Mouse (Mus musculus) effector memory CD4-positive, alpha-beta T cell, adult 5 months (primary cell): ENCODE measurements around the gene Olfr558. TPM values are rescaled to one million over a fixed set of nuclear protein-coding genes. Genes with fewer than 3 reads are reported as not detected.

Experiments
- polyA plus RNA-seq: library from polyadenylated mRNA; unstranded; fragments of 100-300 nt; shearing (Covaris generic); gene quantifications from one replicate; pipeline ENCODE4 v1.2.1, GENCODE M21; 2017

The Olfr558 gene
- polyA plus RNA-seq: not detected

DNA sequence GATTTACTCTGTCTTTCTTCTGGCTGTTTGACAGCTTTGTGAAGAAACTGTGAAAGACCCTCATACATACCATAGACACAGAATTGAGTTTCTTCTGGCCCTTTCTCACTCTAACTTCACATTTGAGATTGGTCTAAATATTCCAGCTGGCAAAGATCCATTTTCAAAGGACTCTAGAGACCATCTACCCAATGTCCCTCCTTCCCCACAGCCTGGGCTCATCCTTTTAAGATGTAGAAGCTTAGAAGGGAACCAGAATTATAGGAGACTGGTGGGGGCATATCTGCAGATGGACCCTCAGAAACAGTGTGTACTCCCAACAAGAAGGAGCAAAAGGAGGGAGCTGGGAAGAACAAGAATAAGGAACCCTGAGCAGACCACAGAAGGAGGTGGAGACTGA is at the start of gene Olfr558:
TSS of gene Olfr558 (plus strand) at position 301 of the 400 bp plus-strand sequence.

DNA sequence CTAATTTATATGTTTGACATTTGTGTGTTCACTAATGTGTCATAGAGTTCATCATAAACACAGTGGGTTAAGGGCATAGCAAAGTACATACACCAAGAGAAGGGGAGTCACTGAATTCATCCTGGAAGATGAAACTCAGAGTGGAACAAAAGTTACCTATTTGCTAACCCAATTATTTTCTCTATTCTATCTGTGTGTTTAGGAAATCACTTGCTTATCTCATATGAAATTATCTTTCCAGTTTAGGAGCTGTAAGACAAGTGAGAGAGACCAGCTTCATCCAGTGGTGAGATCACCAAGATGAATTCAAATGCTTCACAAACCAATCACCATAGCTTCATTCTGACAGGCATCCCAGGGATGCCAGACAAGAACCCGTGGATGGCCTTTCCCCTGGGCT is 43.5 kb upstream of the Olfr558 start, which contains the start of gene Olfr555:
TSS of gene Olfr555 (plus strand) at position 301 of the 400 bp plus-strand sequence.

GRCm38 (mm10) chr7:102664599-102664998 is 37.4 kb upstream of the Olfr558 start, which contains the start of gene Olfr556:
Gene Olfr556 (plus strand): TSS chr7:102664899.

DNA sequence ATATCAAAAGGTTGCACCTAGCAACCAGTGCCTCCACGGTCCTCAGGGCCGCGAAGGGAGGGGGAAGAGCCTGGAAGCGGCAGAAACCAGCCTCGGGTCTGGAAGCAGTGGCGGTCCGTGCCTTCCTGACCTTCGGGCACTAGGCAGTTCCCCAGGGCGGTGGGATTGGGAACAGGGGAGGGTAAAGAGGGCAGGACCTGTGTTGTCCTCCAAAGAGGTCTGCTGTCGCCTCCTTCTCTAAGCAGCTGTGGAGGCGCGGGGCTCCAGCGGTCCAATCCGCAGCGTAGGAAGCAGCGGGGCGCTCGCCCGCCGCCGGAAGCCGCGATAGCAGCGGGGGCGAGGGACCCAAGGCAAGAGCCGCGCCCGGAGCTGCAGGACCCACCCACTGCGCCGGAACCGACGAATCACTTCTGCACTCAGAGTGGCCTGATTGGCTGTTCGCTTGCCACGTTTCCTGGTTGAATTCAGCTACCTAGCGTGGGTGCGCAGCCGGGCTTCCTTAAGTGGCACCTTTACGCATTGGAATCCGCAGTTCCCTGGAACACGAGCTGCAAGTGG is 15.0 kb upstream of the Olfr558 start, which contains the start of gene Trim68:
TSS of gene Trim68 (minus strand) at position 384 of the 558 bp plus-strand sequence.

GRCm38 (mm10) chr7:102695358-102696125 is 6.5 kb upstream of the Olfr558 start, which contains the start of gene Olfr557:
Gene Olfr557 (plus strand): TSS chr7:102695910.

DNA sequence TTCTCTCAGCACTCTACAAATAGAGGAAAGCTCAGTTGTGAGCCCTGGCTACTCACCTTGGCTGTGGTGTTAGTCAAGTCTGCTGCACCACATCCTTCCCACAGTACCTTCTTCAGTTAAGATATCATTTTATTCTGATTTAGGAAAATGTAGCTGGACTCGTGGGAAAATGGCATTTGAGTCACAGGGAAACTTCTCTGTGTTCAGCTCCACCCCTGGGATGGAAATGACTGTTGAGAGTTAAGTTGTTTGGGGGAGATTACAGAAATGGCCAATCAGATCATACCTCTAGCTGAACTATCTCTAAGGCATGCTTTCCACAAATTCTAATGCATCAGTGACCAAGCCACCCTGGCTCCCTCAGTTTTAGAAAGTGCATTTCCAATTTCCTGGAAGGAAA is 17.0 kb downstream of the Olfr558 start, which contains the start of gene Olfr33:
TSS of gene Olfr33 (minus strand) at position 101 of the 400 bp plus-strand sequence.

DNA sequence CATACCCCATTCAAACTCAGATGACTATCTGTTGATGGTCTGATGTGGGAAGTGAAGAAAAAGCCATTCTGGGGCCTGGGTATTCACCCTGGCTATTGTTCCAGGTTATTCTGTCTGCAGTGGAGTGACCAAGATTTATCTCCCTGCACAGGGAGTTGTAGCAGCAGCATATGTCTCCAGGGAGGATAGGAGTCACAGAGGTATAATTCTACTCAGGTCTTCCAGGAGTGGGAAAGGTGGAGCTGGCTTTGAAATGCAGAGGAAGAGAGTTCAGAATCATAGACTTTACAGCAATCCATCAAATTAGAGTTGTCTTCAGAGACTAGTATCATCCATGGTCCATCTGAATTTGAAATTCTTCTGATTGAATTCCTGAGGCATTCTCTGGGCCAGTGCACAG is 25.4 kb downstream of the Olfr558 start, which contains the start of gene Olfr559:
TSS of gene Olfr559 (minus strand) at position 101 of the 400 bp plus-strand sequence.

DNA sequence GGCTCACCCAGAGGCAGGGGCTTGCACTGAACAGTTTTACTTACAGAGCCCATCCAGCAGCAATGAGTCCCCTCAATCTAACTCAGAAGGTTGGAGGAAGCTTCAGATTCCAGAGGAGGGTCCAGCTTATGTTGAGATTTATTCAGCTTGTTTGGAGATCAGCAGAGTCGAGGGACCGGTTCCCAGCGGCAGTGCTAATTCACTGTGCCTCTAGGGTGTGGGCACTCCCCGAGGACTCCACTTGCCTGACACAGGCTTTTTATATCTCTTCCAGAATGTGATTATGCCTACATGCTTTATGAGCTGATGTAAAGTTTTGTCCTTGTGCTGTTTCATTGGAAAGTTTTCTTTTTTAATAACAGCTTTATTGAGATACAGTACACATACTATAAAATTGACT is 57.3 kb downstream of the Olfr558 start, which contains the start of the genes Olfr560 and Olfr78:
TSS of gene Olfr560 (minus strand) at position 101 of the 400 bp plus-strand sequence.
TSS of gene Olfr78 (minus strand) at position 206 of the 400 bp plus-strand sequence.

Other genes starting within 250 kb of the Olfr558 start
- gene Olfr543, start 220.5 kb upstream of the Olfr558 start, polyA plus RNA-seq: not detected
- 0.15 TPM for gene Olfr544, start 213.9 kb upstream of the Olfr558 start, polyA plus RNA-seq
- not detected for gene Olfr545, start 202.6 kb upstream of the Olfr558 start, polyA plus RNA-seq
- not detected for gene Olfr547, start 167.5 kb upstream of the Olfr558 start, polyA plus RNA-seq
- gene Olfr548-ps1, start 161.3 kb upstream of the Olfr558 start, polyA plus RNA-seq: not detected
- not detected for gene Olfr549, start 152.3 kb upstream of the Olfr558 start, polyA plus RNA-seq
- 20.7 TPM for gene Trim21, start 136.7 kb upstream of the Olfr558 start, polyA plus RNA-seq
- not detected for gene Olfr550, start 130.8 kb upstream of the Olfr558 start, polyA plus RNA-seq
- 0.06 TPM for gene Olfr551, start 110.3 kb upstream of the Olfr558 start, polyA plus RNA-seq
- gene Olfr552, start 104.4 kb upstream of the Olfr558 start, polyA plus RNA-seq: not detected
- gene Olfr553, start 84.0 kb upstream of the Olfr558 start, polyA plus RNA-seq: not detected
- gene Olfr554, start 63.8 kb upstream of the Olfr558 start, polyA plus RNA-seq: 0.52 TPM
- gene Olfr555, start 43.4 kb upstream of the Olfr558 start, polyA plus RNA-seq: not detected
- not detected for gene Olfr556, start 37.3 kb upstream of the Olfr558 start, polyA plus RNA-seq
- 7.1 TPM for gene Trim68, start 14.9 kb upstream of the Olfr558 start, polyA plus RNA-seq
- not detected for gene Olfr557, start 6.3 kb upstream of the Olfr558 start, polyA plus RNA-seq
- not detected for gene Olfr33, start 16.9 kb downstream of the Olfr558 start, polyA plus RNA-seq
- not detected for gene Olfr559, start 25.3 kb downstream of the Olfr558 start, polyA plus RNA-seq
- gene Olfr560, start 57.2 kb downstream of the Olfr558 start, polyA plus RNA-seq: not detected
- not detected for gene Olfr78, start 57.3 kb downstream of the Olfr558 start, polyA plus RNA-seq
- not detected for gene Olfr561, start 69.0 kb downstream of the Olfr558 start, polyA plus RNA-seq
- not detected for gene Olfr564, start 101.3 kb downstream of the Olfr558 start, polyA plus RNA-seq
- not detected for gene Olfr566, start 156.6 kb downstream of the Olfr558 start, polyA plus RNA-seq
- gene Olfr568, start 174.9 kb downstream of the Olfr558 start, polyA plus RNA-seq: not detected
- not detected for gene Olfr569, start 188.7 kb downstream of the Olfr558 start, polyA plus RNA-seq
- gene Olfr570, start 192.4 kb downstream of the Olfr558 start, polyA plus RNA-seq: not detected
- not detected for gene Olfr571, start 215.3 kb downstream of the Olfr558 start, polyA plus RNA-seq
- gene Olfr572, start 222.2 kb downstream of the Olfr558 start, polyA plus RNA-seq: not detected
- gene Olfr573-ps1, start 240.4 kb downstream of the Olfr558 start, polyA plus RNA-seq: not detected
- gene Olfr574, start 246.3 kb downstream of the Olfr558 start, polyA plus RNA-seq: not detected